Mouse (Mus musculus) hindbrain, embryonic 14.5 days (tissue): ENCODE results near the gene Clca2. TPM values are rescaled to one million over a fixed set of nuclear protein-coding genes. Genes with fewer than 3 reads are reported as not detected.

Source experiments
- ATAC-seq: fragments of 200-750 bp; cut with Nextera tagmentation; 2 replicates; pipeline ENCODE4 v1.8.0; 2017; ENCODE audit warnings: moderate number of reproducible peaks, mild to moderate bottlenecking, moderate TSS enrichment, moderate library complexity; ENCODE audit not compliant: low FRiP score
- DNase-seq: peaks from one replicate; pipeline ENCODE4 v3.0.0-alpha.2; 2015; ENCODE audit warnings: low spot score
- H3K27ac ChIP-seq: fragments of 300-500 bp; sonication (generic); 2 replicates; pipeline ENCODE4 v1.5.1; 2014; ENCODE audit warnings: mild to moderate bottlenecking, moderate library complexity
- H3K27me3 ChIP-seq: fragments of 300-500 bp; sonication (generic); 2 replicates; pipeline ENCODE4 v1.6.1; 2014; ENCODE audit warnings: mild to moderate bottlenecking, low read length, mixed read lengths; ENCODE audit not compliant: control insufficient read depth, insufficient read depth
- H3K36me3 ChIP-seq: fragments of 300-500 bp; sonication (generic); replicated peaks from 2 replicates; pipeline ENCODE4 v1.6.1; 2014; ENCODE audit not compliant: control insufficient read depth, insufficient read depth
- H3K4me1 ChIP-seq: fragments of 300-500 bp; sonication (generic); replicated peaks from 2 replicates; pipeline ENCODE4 v1.6.1; 2014; ENCODE audit warnings: antibody characterized with exemption, low read length, mixed read lengths; ENCODE audit not compliant: control insufficient read depth, insufficient read depth
- H3K4me2 ChIP-seq: fragments of 300-500 bp; sonication (generic); replicated peaks from 2 replicates; pipeline ENCODE4 v1.6.1; 2014; ENCODE audit warnings: mild to moderate bottlenecking, moderate library complexity
- H3K4me3 ChIP-seq: fragments of 300-500 bp; sonication (generic); replicated peaks from 2 replicates; pipeline ENCODE4 v1.5.1; 2014; ENCODE audit warnings: mild to moderate bottlenecking, low read length
- H3K9ac ChIP-seq: fragments of 300-500 bp; sonication (generic); 2 replicates; pipeline ENCODE4 v1.6.1; 2014
- H3K9me3 ChIP-seq: fragments of 300-500 bp; sonication (generic); 2 replicates; pipeline ENCODE4 v1.6.1; 2016; ENCODE audit warnings: low read length; ENCODE audit not compliant: control insufficient read depth
- WGBS: fragments of 180-500 bp; shearing (Covaris S2); extraction: QIAGEN DNeasy Blood & Tissue Kit; methylation state at CpG from one replicate; pipeline ENCODE4 v1.1.7; 2014; 5-methylcytosine and 5-hydroxymethylcytosine counted together
- polyA plus RNA-seq: library from polyadenylated mRNA; unstranded; fragments of >200 nt; fragmentation: Nextera tagmentation; extraction: Ambion mirVana; gene quantifications from 2 replicates; pipeline ENCODE4 v1.2.1, GENCODE M21; 2014

Gene Clca2
- polyA plus RNA-seq: 0.05 and 0.08 TPM in 2 replicates

DNA sequence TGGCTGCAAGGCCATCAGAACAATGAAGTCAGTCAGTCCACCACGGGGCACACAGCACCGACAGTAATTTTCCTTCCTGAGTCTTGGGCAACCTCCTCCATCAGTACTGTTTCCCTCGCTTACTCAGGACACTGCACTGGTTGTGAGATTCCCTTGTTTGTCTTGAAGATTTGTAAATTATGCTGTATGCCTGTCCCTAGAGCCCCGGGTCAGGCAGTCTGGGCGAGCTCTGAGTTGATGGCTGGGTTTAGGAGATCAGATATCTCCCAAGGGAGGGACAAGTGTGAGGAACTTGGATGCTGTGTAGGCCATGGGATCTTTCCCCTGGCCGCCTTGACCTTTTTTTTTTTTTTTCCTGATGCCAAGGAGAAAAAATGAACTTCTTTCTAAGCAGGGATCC, at the start of gene Clca2:
Gene Clca2 (minus strand): TSS at position 153 of the 400 bp plus-strand sequence.
- no peak within 1 kb of the TSS for H3K27ac ChIP-seq
- H3K9me3 ChIP-seq: no peaks in the 10 kb centered on the region
- no peak within 1 kb of the TSS for H3K9ac ChIP-seq
- no peaks in the 10 kb centered on the region for H3K27me3 ChIP-seq
- H3K4me3 ChIP-seq: no peak within 1 kb of the TSS
- no peaks in the 10 kb centered on the region for H3K4me1 ChIP-seq
- no peak for DNase-seq
- no peak within 1 kb of the TSS for H3K4me2 ChIP-seq
- H3K36me3 ChIP-seq: no peaks in the 10 kb centered on the region
- WGBS: 80% methylated on average over 6 of the region's 6 CpGs
- ATAC-seq: no peak

DNA sequence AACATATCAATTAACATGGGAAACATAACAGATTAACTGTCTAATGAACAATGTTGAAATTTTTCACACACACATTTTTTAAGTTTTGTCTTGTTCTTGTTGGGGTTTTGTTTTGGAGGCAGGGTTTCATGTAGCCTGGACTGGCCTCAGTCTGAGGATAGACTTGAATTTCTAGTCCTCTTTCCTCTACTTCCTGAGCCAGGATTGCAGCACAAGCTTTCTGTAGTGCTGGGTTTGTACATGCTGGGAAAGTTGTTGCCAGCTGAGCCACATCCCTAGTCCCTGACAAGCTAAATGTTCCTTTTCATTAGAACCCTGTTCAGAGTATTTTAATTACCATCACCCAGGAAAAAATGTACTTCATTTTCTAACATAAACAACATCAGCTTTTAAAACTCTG, 48.7 kb upstream of the Clca2 start:
- H3K9ac ChIP-seq: no peak overlapping the region
- no peak overlapping the region for H3K27ac ChIP-seq
- DNase-seq: no peak
- H3K36me3 ChIP-seq: peaks cover 21% of the 10 kb centered on the region
- H3K4me1 ChIP-seq: no peaks in the 10 kb centered on the region
- no peak for ATAC-seq
- H3K27me3 ChIP-seq: no peaks in the 10 kb centered on the region
- no peak overlapping the region for H3K4me2 ChIP-seq
- no peaks in the 10 kb centered on the region for H3K9me3 ChIP-seq
- no peak overlapping the region for H3K4me3 ChIP-seq

DNA sequence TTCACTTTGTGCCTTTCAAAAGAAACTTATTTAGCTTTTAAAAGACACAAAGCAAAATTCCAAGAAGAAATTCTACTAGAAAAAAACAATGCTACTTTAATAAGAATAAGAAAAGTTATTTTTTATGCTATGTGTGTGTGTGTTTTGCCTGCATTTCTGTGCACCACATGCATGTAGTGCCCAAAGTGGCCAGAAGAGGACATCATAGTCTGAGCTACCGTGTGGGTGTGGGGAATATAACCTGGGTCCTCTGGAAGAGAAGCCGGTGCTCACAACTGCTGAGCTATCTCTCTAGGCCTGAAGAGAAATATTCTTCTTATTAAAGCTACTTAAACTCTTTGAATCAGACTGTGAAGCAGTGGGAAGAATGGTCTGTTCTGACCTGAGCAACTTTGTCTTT, 48.2 kb upstream of the Clca2 start:
- ATAC-seq (no peak), DNase-seq (no peak)
- Histone ChIP-seq H3K9ac (no peak overlapping the region), H3K9me3 (no peaks in the 10 kb centered on the region), H3K27ac (no peak overlapping the region), H3K27me3 (no peaks in the 10 kb centered on the region), H3K4me2 (no peak overlapping the region), H3K4me1 (no peaks in the 10 kb centered on the region), H3K4me3 (no peak overlapping the region), H3K36me3 (peaks cover 21% of the 10 kb centered on the region)
- WGBS: 87% methylated on average over 2 of the region's 2 CpGs

DNA sequence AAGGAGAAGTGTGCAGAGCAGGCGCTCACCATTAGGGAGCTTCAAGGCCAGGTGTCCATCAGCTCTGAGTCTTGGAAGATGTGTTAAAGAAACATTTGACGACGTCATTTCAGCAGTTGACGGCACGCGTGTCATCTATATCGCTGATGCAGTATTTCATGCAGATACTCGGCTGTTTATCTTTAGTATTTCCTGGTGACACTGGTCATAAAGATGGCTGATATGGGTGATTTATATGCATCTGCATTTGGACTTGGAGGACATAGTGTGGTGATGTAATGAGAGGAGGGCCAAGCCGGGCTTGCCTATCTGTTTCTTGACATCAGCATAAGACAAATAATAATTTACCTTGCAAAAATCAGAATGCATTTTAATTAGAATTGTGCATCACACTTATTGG, 47.6 kb upstream of the Clca2 start:
- no peaks in the 10 kb centered on the region for H3K9me3 ChIP-seq
- WGBS: 97% methylated on average over 9 of the region's 9 CpGs
- ATAC-seq: no peak

DNA sequence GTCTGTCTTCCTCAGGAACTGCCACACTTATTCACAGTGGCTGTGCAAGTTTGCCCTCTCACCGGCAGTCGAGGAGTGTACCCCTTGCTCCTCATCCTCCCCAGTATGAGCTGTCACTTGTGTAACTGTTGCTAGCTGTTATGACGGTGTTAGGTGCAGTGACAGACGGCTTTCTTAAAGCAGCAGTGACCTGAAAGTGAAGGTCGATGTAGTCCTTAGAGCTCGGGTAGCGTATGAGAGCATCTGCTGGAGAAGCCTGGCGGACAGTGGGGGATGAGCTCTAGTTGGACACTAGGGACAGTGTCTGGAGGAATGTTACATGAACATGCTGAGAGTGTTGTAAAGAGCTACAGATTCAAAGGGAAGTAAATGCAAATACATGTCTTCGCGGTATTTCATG, 44.6 kb upstream of the Clca2 start:
- no peak for ATAC-seq
- Histone ChIP-seq H3K4me1 (no peaks in the 10 kb centered on the region), H3K27ac (no peak overlapping the region), H3K9ac (no peak overlapping the region), H3K27me3 (no peaks in the 10 kb centered on the region), H3K36me3 (peaks cover 4% of the 10 kb centered on the region), H3K4me3 (no peak overlapping the region), H3K4me2 (no peak overlapping the region), H3K9me3 (no peaks in the 10 kb centered on the region)
- WGBS: 83% methylated on average over 10 of the region's 10 CpGs
- DNase-seq: no peak

More for the DNA sequence above, 47.6 kb upstream of the Clca2 start:
- no peak overlapping the region for H3K27ac ChIP-seq
- no peaks in the 10 kb centered on the region for H3K27me3 ChIP-seq
- peaks cover 16% of the 10 kb centered on the region for H3K36me3 ChIP-seq
- no peak for DNase-seq
- H3K4me2 ChIP-seq: no peak overlapping the region
- H3K9ac ChIP-seq: no peak overlapping the region
- H3K4me1 ChIP-seq: no peaks in the 10 kb centered on the region
- H3K4me3 ChIP-seq: no peak overlapping the region

DNA sequence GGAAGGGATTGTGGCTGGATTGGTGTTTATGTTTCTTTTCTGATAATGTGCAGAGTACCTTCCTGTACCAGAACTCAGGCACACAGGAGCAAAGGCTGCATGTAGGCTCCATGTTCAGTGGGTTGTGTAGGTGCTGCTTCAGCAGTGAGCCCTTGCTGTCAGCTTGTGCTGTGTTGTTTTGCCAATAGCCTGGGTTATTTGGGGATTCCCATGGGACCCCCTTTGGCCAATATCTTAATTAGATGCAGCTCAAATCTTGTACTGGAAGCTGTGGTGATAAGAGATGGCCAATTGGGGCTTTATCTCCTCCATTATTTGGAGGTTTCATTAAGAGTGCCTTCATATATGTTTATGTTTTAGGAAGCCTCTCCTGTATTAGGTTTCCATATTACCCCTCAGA, 43.7 kb upstream of the Clca2 start:
- no peak for DNase-seq

DNA sequence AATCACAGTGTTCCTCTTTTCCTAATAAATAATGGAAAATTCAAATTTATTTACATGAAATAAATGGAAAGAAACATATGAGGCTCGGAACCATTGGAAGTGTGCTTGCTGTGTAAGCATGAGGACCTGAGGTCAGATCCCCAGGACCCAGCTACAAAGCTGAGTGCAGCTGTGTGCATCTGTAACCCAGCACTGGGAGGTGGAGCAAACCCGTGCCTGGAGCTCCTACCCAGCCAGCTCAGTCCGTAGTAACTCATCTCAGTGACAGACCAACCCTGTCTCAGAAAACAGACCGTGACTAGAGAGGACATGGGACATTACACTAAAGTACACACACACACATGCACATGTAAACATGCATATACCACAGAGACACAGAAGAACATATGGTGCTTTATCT, 41.0 kb upstream of the Clca2 start:
- Histone ChIP-seq H3K27me3 (no peaks in the 10 kb centered on the region), H3K27ac (no peak overlapping the region), H3K4me3 (no peak overlapping the region), H3K9ac (no peak overlapping the region), H3K36me3 (peaks cover 16% of the 10 kb centered on the region), H3K4me1 (no peaks in the 10 kb centered on the region), H3K4me2 (no peak overlapping the region), H3K9me3 (no peaks in the 10 kb centered on the region)
- ATAC-seq (no peak), DNase-seq (no peak)
- 82% methylated on average over 4 of the region's 4 CpGs for WGBS

More for the DNA sequence above, 43.7 kb upstream of the Clca2 start:
- Histone ChIP-seq H3K27ac (no peak overlapping the region), H3K4me3 (no peak overlapping the region), H3K9me3 (no peaks in the 10 kb centered on the region), H3K36me3 (peaks cover 4% of the 10 kb centered on the region), H3K4me2 (no peak overlapping the region), H3K27me3 (no peaks in the 10 kb centered on the region), H3K9ac (no peak overlapping the region), H3K4me1 (no peaks in the 10 kb centered on the region)
- no peak for ATAC-seq

DNA sequence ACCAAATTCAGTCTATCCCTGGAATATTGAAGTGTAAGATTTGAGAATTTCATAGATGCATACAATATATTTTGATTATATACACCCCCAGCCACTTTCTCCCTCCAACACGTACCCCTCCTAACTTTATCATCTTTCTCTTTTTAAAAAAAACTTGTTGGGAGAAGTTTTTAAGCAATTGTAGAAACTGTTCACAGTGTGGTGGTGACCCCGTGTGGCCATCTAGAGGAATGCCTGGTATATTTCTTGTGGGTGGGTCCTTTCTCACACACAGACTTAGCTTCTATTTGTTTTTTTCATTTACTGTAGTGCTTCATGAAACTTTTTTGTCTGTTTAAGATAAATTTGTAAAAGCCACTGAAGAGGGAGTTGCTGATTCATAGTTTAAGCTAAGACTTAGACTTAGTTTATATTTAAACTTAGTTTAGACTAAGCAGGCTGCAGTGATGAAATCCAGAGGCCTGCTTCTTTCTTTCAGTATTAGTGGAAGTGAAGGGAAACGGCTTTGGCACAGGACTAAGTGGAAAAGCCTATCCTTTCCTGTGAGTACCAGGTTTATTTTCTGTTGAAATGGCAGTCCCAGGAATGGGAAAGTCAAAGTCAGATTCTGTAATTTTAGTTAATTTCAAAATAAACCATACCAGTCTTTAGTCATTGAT, 32.1 kb upstream of the Clca2 start:
- no peaks in the 10 kb centered on the region for H3K4me1 ChIP-seq
- no peaks in the 10 kb centered on the region for H3K9me3 ChIP-seq
- no peaks in the 10 kb centered on the region for H3K27me3 ChIP-seq
- no peak overlapping the region for H3K4me2 ChIP-seq
- H3K27ac ChIP-seq: no peak overlapping the region
- WGBS: 42% methylated on average over 3 of the region's 3 CpGs
- no peak overlapping the region for H3K4me3 ChIP-seq
- no peak for ATAC-seq
- no peak overlapping the region for H3K9ac ChIP-seq
- DNase-seq: peak; percentile 72
- H3K36me3 ChIP-seq: peaks cover 50% of the 10 kb centered on the region

DNA sequence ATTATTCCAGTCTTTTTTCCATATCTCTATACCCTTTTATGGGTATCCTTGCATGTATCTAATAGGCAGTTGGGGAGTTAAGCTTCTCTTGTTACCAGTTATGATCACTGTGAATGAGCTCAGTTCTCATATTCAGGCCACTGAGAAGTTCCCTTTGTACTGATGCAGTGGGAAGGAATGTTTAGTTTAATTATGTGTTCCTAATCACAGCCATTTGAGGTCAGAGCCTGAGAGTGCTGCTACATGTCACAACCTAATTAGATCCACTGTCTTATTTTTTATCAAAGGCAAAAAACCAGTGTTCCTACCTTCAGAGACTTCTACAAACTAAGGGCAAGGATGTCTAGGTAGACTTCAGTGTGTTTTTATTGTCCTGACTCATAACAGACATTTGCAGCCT, 30.1 kb upstream of the Clca2 start:
- no peaks in the 10 kb centered on the region for H3K9me3 ChIP-seq
- H3K36me3 ChIP-seq: peaks cover 42% of the 10 kb centered on the region
- ATAC-seq (no peak), DNase-seq (no peak)
- no peaks in the 10 kb centered on the region for H3K27me3 ChIP-seq
- H3K9ac ChIP-seq: no peak overlapping the region
- no peaks in the 10 kb centered on the region for H3K4me1 ChIP-seq
- H3K4me2 ChIP-seq: no peak overlapping the region
- H3K27ac ChIP-seq: no peak overlapping the region
- no peak overlapping the region for H3K4me3 ChIP-seq

DNA sequence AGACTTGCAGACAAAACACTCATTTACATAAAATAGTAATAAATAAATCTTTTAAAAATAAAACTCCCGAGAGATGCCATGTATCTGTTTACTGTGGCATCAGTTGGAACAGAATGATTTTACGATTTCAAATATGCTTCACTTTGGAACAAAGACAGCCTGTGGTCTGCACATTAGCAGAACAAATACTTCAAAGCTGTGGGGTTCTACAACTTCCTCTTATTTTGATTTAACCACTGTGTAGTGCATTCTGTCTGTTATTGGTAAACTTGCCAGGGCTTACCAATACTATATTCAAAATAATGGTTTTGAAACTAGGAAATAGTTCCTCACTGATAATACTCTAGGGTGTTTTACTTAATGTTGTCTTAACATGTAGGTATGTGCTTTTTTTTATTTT, 27.4 kb upstream of the Clca2 start:
- DNase-seq (no peak), ATAC-seq (no peak)
- 88% methylated on average over 2 of the region's 2 CpGs for WGBS
- Histone ChIP-seq H3K4me3 (no peak overlapping the region), H3K4me2 (no peak overlapping the region), H3K9ac (no peak overlapping the region), H3K4me1 (no peaks in the 10 kb centered on the region), H3K27ac (no peak overlapping the region), H3K9me3 (no peaks in the 10 kb centered on the region), H3K27me3 (no peaks in the 10 kb centered on the region), H3K36me3 (peaks cover 26% of the 10 kb centered on the region)
